Mouse (Mus musculus) heart, postnatal 0 days (tissue): ENCODE data around the gene Afap1.

Experiments used
- CTCF ChIP-seq: IDR thresholded peaks from 2 replicates; pipeline ENCODE4 v1.5.1; 2016; ENCODE audit warnings: antibody characterized with exemption, control low read depth, low read depth
- EP300 ChIP-seq: IDR thresholded peaks from 2 replicates; pipeline ENCODE4 v1.6.1; 2016; ENCODE audit warnings: antibody characterized with exemption, low read depth

DNA sequence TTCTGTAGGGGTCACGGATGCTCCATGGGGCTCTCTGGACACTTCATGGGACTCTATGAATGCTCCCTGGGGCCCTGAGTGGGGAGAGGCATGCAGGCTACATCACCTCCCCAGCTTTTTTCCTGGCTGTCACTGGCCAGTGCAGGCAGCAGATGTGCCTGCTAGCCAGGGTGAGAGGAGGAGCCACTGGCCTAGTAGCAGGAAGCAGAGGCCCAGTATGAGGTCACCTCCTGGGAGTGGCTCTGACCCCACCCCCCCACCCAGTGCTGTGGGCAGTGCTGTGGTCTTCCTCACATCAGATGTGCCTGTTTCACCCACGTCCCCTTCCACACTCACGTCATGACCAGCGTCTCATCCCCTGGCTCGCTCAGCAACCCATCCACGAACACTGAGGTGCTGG, 148.6 kb downstream of the Afap1 start:
- no peak for TF ChIP-seq CTCF
- TF ChIP-seq EP300 = no peak
